ENCODE assay signal across 14 mouse cellular contexts in genomic region chr4:150578021-150578420, GRCm38 (mm10).
"Had no signal": no experiment of that assay in that cellular context is flagged by ENCODE, and none has a peak within 500 bp of the region (broad histone marks: within the 10 kb centered on the region; RNA-seq: fewer than 3 reads in every experiment).

No protein-coding gene starts in this region.

- H3K9me3 ChIP-seq: limb, embryonic 10.5 days; liver, embryonic 12.5 days; megakaryocyte, embryonic 14.5 days; midbrain, embryonic 15.5 days; neural tube, embryonic 15.5 days had no signal

- H3K36me3 ChIP-seq: midbrain, embryonic 15.5 days; neural tube, embryonic 15.5 days had no signal

- ATAC-seq: liver, embryonic 12.5 days; midbrain, embryonic 15.5 days had no signal

- H3K4me3 ChIP-seq: limb, embryonic 10.5 days; liver, embryonic 12.5 days; megakaryocyte, embryonic 14.5 days; midbrain, embryonic 15.5 days; neural tube, embryonic 15.5 days had no signal

- H3K27me3 ChIP-seq: liver, embryonic 12.5 days; midbrain, embryonic 15.5 days; neural tube, embryonic 15.5 days had no signal

- H3K4me2 ChIP-seq: liver, embryonic 12.5 days; lung, embryonic 14.5 days; midbrain, embryonic 11.5 days; midbrain, embryonic 15.5 days; neural tube, embryonic 15.5 days had no signal

- H3K27ac ChIP-seq: limb, embryonic 10.5 days; liver, embryonic 12.5 days; macrophage; midbrain, embryonic 15.5 days; neural tube, embryonic 15.5 days had no signal

- DNase-seq: kidney, adult 11 months; kidney, adult 9 months; lung, embryonic 14.5 days; lung, postnatal 10 days; right cerebral cortex, adult 18-20 months; right cerebral cortex, postnatal 25 days; thymus, postnatal 4 days had no signal

- H3K9ac ChIP-seq: liver, embryonic 12.5 days; lung, embryonic 14.5 days; midbrain, embryonic 15.5 days; neural tube, embryonic 15.5 days had no signal
